Mouse (Mus musculus): ENCODE data around the gene Dnajb14.

DNA sequence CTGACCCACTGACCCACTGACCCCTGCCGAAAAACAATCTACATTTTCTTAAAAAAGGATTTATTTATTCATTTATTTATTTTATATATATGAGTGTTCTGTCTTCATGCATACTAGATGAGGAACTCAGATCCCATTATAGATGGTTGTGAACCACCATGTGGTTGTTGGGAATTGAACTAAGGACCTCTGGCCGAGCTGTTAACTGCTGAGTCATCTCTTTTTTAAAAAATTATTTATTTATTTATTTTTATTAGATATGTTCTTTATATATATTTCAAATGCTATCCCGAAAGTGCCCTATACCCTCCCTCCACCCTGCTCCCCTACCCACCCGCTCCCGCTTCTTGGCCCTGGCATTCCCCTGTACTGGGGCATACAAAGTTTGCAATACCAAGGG lies 13.6 kb downstream of the Dnajb14 start:
- TF ChIP-seq CTCF (IDR thresholded peaks at IDR 0.05) = no peak
- TF ChIP-seq EP300 (IDR thresholded peaks at IDR 0.05) = no peak
